Mouse (Mus musculus) naive thymus-derived CD4-positive, alpha-beta T cell, adult 2 months (primary cell): ENCODE results near the gene Dapp1.
"Not testable (repeated sequence)": the region's sequence is repeated elsewhere in the genome, so short reads cannot be mapped to it uniquely, and the experiment has no call there.

ENCODE experiments used
- DNase-seq: peaks from one replicate; pipeline ENCODE4 v3.0.0-alpha.2; 2011; ENCODE audit warnings: low read depth

The Dapp1 gene

GRCm38 (mm10) chr3:137918172-137918931 lies 63.0 kb downstream of the Dapp1 start, which contains the start of gene Lamtor3:
Gene Lamtor3 (plus strand): TSS chr3:137918506.
- peak; percentile 95 for DNase-seq

GRCm38 (mm10) chr3:137917694-137918171 lies 63.6 kb downstream of the Dapp1 start:
- DNase-seq, result no peak

- DNase-seq, result not testable (repeated sequence)
Measured at GRCm38 (mm10) chr3:137914567-137914966, 66.8 kb downstream of the Dapp1 start.

- no peak for DNase-seq
Measured at GRCm38 (mm10) chr3:137913093-137913492, 68.3 kb downstream of the Dapp1 start.

GRCm38 (mm10) chr3:137900149-137900548 lies 81.2 kb downstream of the Dapp1 start:
- no peak for DNase-seq

GRCm38 (mm10) chr3:137897685-137898084 lies 83.7 kb downstream of the Dapp1 start:
- DNase-seq, result no peak

- DNase-seq, result no peak
Measured at GRCm38 (mm10) chr3:137896867-137897266, 84.5 kb downstream of the Dapp1 start.

- no peak for DNase-seq
Measured at GRCm38 (mm10) chr3:137896386-137896785, 85.0 kb downstream of the Dapp1 start.

- DNase-seq, result peak; percentile 54
Measured at GRCm38 (mm10) chr3:137895196-137895595, 86.1 kb downstream of the Dapp1 start.

- no peak for DNase-seq
Measured at GRCm38 (mm10) chr3:137893789-137894188, 87.6 kb downstream of the Dapp1 start.

GRCm38 (mm10) chr3:137892118-137892517 lies 89.2 kb downstream of the Dapp1 start:
- no peak for DNase-seq

GRCm38 (mm10) chr3:137891089-137891488 lies 90.3 kb downstream of the Dapp1 start:
- DNase-seq, result no peak

- DNase-seq, result no peak
Measured at GRCm38 (mm10) chr3:137887961-137888360, 93.4 kb downstream of the Dapp1 start.

GRCm38 (mm10) chr3:137881093-137881492 lies 100.3 kb downstream of the Dapp1 start:
- no peak for DNase-seq
